Comparison of ENCODE assay signal across 9 mouse cellular contexts in genomic region chr15:83167126-83167525, GRCm38 (mm10). TPM values are rescaled to one million over a fixed set of nuclear protein-coding genes. Genes with fewer than 3 reads are reported as not detected.
DNase-seq lines count a peak whose midpoint lies in the region; ATAC-seq and TF ChIP-seq lines count a peak whose summit lies in the region.
"Had no signal": no experiment of that assay in that cellular context is flagged by ENCODE, and none has a peak within 500 bp of the region (broad histone marks: within the 10 kb centered on the region; RNA-seq: fewer than 3 reads in every experiment).

No protein-coding gene starts in this region.

- intact Hi-C loops in left cerebral cortex, postnatal 14 days (cut with DNase I) = no loop called here

- WGBS in heart, embryonic 16.5 days = 67% methylated on average over 5 of the region's 5 CpGs
- WGBS in heart, embryonic 11.5 days (ENCODE audit: insufficient replicate concordance) = 67% methylated on average over 5 of the region's 5 CpGs
- 78% methylated on average over 5 of the region's 5 CpGs for WGBS in liver, embryonic 14.5 days (ENCODE audit: insufficient replicate concordance)

- H3K4me3 ChIP-seq in heart, embryonic 16.5 days (ENCODE audit: low read length) = no peak overlapping the region
- no peak overlapping the region for H3K4me3 ChIP-seq in heart, embryonic 11.5 days (ENCODE audit: low read depth, low read length)
- peak overlapping the region; percentile 94 to 98 for H3K4me3 ChIP-seq in liver, embryonic 14.5 days (ENCODE audit: insufficient read depth in 1 of 2, low read depth in 2 of 2, low read length in 2 of 2)
- H3K4me3 ChIP-seq: neural tube, embryonic 12.5 days had no signal

- peak; percentile 72 to 78 for DNase-seq in urinary bladder, adult 18-20 months (ENCODE audit: low spot score in 2 of 2)
- no peak for DNase-seq in urinary bladder, postnatal 10 days (ENCODE audit: low spot score)
- no peak for DNase-seq in liver, embryonic 14.5 days (ENCODE audit: low read depth in 3 of 3, low spot score in 3 of 3)
- DNase-seq in c-Kit-positive CD71-positive TER-119-positive erythroid progenitor cells, embryonic 14.5 days (ENCODE audit: low spot score) = no peak
- no peak for DNase-seq in spleen, postnatal 14 days (ENCODE audit: low spot score in 2 of 2)
- DNase-seq in left cerebral cortex, postnatal 14 days (ENCODE audit: low spot score in 2 of 2) = no peak

- no peak for TF ChIP-seq EP300 in liver, embryonic 14.5 days (IDR thresholded peaks at IDR 0.05; ENCODE audit: low read depth)

- ATAC-seq in heart, embryonic 16.5 days (replicated peaks; ENCODE audit: extremely low read depth, insufficient read depth, low FRiP score) = no peak
- no peak for ATAC-seq in heart, embryonic 11.5 days (replicated peaks; ENCODE audit: insufficient number of reproducible peaks, low FRiP score, low TSS enrichment)
- ATAC-seq in liver, embryonic 14.5 days (ENCODE audit: insufficient read depth) = no peak

- no peaks in the 10 kb centered on the region for H3K27me3 ChIP-seq in heart, embryonic 16.5 days (ENCODE audit: control insufficient read depth, insufficient read depth, low read length)
- no peaks in the 10 kb centered on the region for H3K27me3 ChIP-seq in heart, embryonic 11.5 days (ENCODE audit: control insufficient read depth, insufficient read depth, low read length)
- no peaks in the 10 kb centered on the region for H3K27me3 ChIP-seq in liver, embryonic 14.5 days (ENCODE audit: control insufficient read depth, insufficient read depth, low read length)
- H3K27me3 ChIP-seq: neural tube, embryonic 12.5 days had no signal

- no peaks in the 10 kb centered on the region for H3K36me3 ChIP-seq in heart, embryonic 16.5 days (ENCODE audit: control insufficient read depth, insufficient read depth)
- H3K36me3 ChIP-seq in heart, embryonic 11.5 days (ENCODE audit: control insufficient read depth, insufficient read depth, low read length) = no peaks in the 10 kb centered on the region
- peaks cover 42% of the 10 kb centered on the region for H3K36me3 ChIP-seq in liver, embryonic 14.5 days (replicated peaks; ENCODE audit: control insufficient read depth, insufficient read depth, low read depth)

- TF ChIP-seq CTCF in liver, embryonic 14.5 days (IDR thresholded peaks at IDR 0.05; ENCODE audit: low read depth) = no peak

- peak overlapping the region; percentile 21; the same call in 1 of the 2 replicates for H3K27ac ChIP-seq in heart, embryonic 16.5 days (ENCODE audit: low read length)
- H3K27ac ChIP-seq in heart, embryonic 11.5 days (ENCODE audit: low read depth, low read length) = no peak overlapping the region
- H3K27ac ChIP-seq in liver, embryonic 14.5 days = peak overlapping the region; percentile 92
- H3K27ac ChIP-seq: neural tube, embryonic 12.5 days had no signal

- no peaks in the 10 kb centered on the region for H3K9me3 ChIP-seq in heart, embryonic 16.5 days (replicated peaks; ENCODE audit: control insufficient read depth, low read length)
- no peaks in the 10 kb centered on the region for H3K9me3 ChIP-seq in heart, embryonic 11.5 days (replicated peaks; ENCODE audit: control insufficient read depth, low read length)
- no peaks in the 10 kb centered on the region for H3K9me3 ChIP-seq in liver, embryonic 14.5 days (ENCODE audit: control insufficient read depth, low read length)
- H3K9me3 ChIP-seq: neural tube, embryonic 12.5 days had no signal

- peaks cover 29% of the 10 kb centered on the region for H3K4me1 ChIP-seq in heart, embryonic 16.5 days (ENCODE audit: control insufficient read depth, insufficient read depth, low read length)
- H3K4me1 ChIP-seq in heart, embryonic 11.5 days (ENCODE audit: control insufficient read depth, insufficient read depth, low read length) = peaks cover 33% of the 10 kb centered on the region
- peaks cover 48 to 68% of the 10 kb centered on the region in 2 experiments for H3K4me1 ChIP-seq in liver, embryonic 14.5 days (replicated peaks; ENCODE audit: control insufficient read depth in 2 of 2, insufficient read depth in 2 of 2, low read length in 1 of 2)

- no peak overlapping the region for H3K4me2 ChIP-seq in heart, embryonic 16.5 days (ENCODE audit: low read depth, low read length)
- no peak overlapping the region for H3K4me2 ChIP-seq in heart, embryonic 11.5 days
- peak overlapping the region; percentile 93 for H3K4me2 ChIP-seq in liver, embryonic 14.5 days (ENCODE audit: low read depth)
- H3K4me2 ChIP-seq: neural tube, embryonic 12.5 days had no signal

- no peak overlapping the region for H3K9ac ChIP-seq in heart, embryonic 16.5 days (ENCODE audit: low read length)
- no peak overlapping the region for H3K9ac ChIP-seq in heart, embryonic 11.5 days (ENCODE audit: low read depth, low read length)
- peak overlapping the region; percentile 94 for H3K9ac ChIP-seq in liver, embryonic 14.5 days (replicated peaks)
- H3K9ac ChIP-seq: neural tube, embryonic 12.5 days had no signal

RNA-seq across cellular contexts. Expression of gene Cyb5r3, which starts 5.3 kb away (rescaled TPM):
- polyA plus RNA-seq in heart, embryonic 16.5 days (2015; fragmentation: Nextera tagmentation; extraction: Ambion mirVana) = 146 and 155 TPM in 2 replicates
- polyA plus RNA-seq in heart, embryonic 11.5 days (2014; fragmentation: Nextera tagmentation; extraction: Ambion mirVana) = 154 and 162 TPM in 2 replicates
- polyA plus RNA-seq in liver, embryonic 14.5 days (2012; rRNA removed) = 88.8 and 94.0 TPM in 2 replicates
- 103 and 109 TPM in 2 replicates for polyA plus RNA-seq in liver, embryonic 14.5 days (2014; fragmentation: Nextera tagmentation; extraction: Ambion mirVana)
- 10 to 100 TPM; 67.9 to 69.6 TPM for total RNA-seq in left cerebral cortex, postnatal 14 days (2021)

RNA-seq across cellular contexts. Expression of gene Poldip3, which starts 17.9 kb away (rescaled TPM):
- 75.9 and 79.0 TPM in 2 replicates for polyA plus RNA-seq in heart, embryonic 16.5 days (2015; fragmentation: Nextera tagmentation; extraction: Ambion mirVana)
- 88.5 and 89.4 TPM in 2 replicates for polyA plus RNA-seq in heart, embryonic 11.5 days (2014; fragmentation: Nextera tagmentation; extraction: Ambion mirVana)
- polyA plus RNA-seq in liver, embryonic 14.5 days (2012; rRNA removed) = 22.8 and 25.1 TPM in 2 replicates
- polyA plus RNA-seq in liver, embryonic 14.5 days (2014; fragmentation: Nextera tagmentation; extraction: Ambion mirVana) = 49.4 and 58.5 TPM in 2 replicates
- 10 to 100 TPM; 84.2 to 88.4 TPM for total RNA-seq in left cerebral cortex, postnatal 14 days (2021)

RNA-seq across cellular contexts. Expression of gene Rrp7a, which starts 44.5 kb away (rescaled TPM):
- polyA plus RNA-seq in heart, embryonic 16.5 days (2015; fragmentation: Nextera tagmentation; extraction: Ambion mirVana) = 43.3 and 47.3 TPM in 2 replicates
- 34.9 and 42.7 TPM in 2 replicates for polyA plus RNA-seq in heart, embryonic 11.5 days (2014; fragmentation: Nextera tagmentation; extraction: Ambion mirVana)
- 16.0 and 23.9 TPM in 2 replicates for polyA plus RNA-seq in liver, embryonic 14.5 days (2012; rRNA removed)
- 21.2 and 22.3 TPM in 2 replicates for polyA plus RNA-seq in liver, embryonic 14.5 days (2014; fragmentation: Nextera tagmentation; extraction: Ambion mirVana)
- total RNA-seq in left cerebral cortex, postnatal 14 days (2021) = 100 to 1,000 TPM; 131 to 151 TPM

Comparison
In these comparisons a context has a peak if more than half of its experiments do, and no peak if none do; other contexts are left out.
1. DNase-seq: peak in urinary bladder, adult 18-20 months (2 of 2); none in urinary bladder, postnatal 10 days (single experiment), liver, embryonic 14.5 days (0 of 3), c-Kit-positive CD71-positive TER-119-positive erythroid progenitor cells, embryonic 14.5 days (single experiment), spleen, postnatal 14 days (0 of 2) and left cerebral cortex, postnatal 14 days (0 of 2).
2. H3K4me3 ChIP-seq: peak in liver, embryonic 14.5 days (2 of 2); none in heart, embryonic 16.5 days (single experiment) and heart, embryonic 11.5 days (single experiment).